Mouse (Mus musculus) thymus, adult 2 months (tissue): ENCODE data around the gene Gadd45g.

Source experiments
- CTCF ChIP-seq: fragments of 200-500 bp; IDR thresholded peaks from 2 replicates; pipeline ENCODE4 v1.5.1; 2012; ENCODE audit warnings: mild to moderate bottlenecking, control low read depth, low read length, moderate library complexity, borderline replicate concordance; ENCODE audit not compliant: control insufficient read depth, poor library complexity, insufficient read depth; ENCODE audit errors: extremely low read depth
- POLR2A ChIP-seq: fragments of 200-500 bp; IDR thresholded peaks from 2 replicates; pipeline ENCODE4 v1.6.1; 2012; ENCODE audit warnings: mild to moderate bottlenecking, low read length, control low read depth, moderate library complexity; ENCODE audit not compliant: control insufficient read depth, poor library complexity, insufficient read depth; ENCODE audit errors: extremely low read depth

DNA sequence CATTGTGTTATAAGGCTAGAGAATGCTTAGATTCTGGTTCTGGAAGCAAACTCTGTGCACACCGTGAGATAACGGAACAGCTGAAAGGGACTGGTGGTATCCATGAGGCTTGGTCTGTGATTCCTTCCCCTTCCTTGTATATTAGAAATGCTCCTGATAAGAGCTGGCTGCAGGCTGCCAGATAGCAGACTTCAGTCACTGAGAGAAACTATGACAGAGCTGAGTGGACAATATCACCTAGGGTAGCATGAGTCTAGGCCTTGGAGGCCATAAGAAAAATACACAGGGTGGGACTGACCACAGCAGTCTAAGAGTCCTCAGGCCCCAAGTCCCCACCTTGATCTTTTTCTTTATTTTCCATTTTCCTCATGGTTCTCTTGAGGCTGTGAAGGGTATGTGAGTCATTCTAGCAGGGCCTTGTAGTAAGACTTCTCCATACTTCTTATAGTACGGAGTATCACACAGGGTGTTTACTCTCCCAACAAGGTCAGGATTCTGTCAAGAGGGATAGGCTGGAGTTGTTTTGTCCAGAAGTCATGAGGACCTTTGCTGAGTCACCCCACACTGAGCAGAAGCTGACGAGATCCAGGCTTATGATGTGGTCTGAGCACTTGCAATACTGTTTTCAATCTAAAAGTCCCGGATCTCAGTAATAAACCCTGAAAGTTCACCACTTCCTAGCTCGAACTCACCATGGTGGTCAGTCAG is 45.5 kb downstream of the Gadd45g start:
- TF ChIP-seq CTCF = no peak
- no peak for TF ChIP-seq POLR2A
